Mouse (Mus musculus) heart, embryonic 14.5 days (tissue): Measurements from ENCODE around the gene Ank. TPM values are rescaled to one million over a fixed set of nuclear protein-coding genes. Genes with fewer than 3 reads are reported as not detected.

ENCODE experiments used
- ATAC-seq: fragments of 200-750 bp; cut with Nextera tagmentation; 2 replicates; pipeline ENCODE4 v1.8.0; 2017; ENCODE audit warnings: low read depth, moderate TSS enrichment; ENCODE audit not compliant: insufficient number of reproducible peaks, insufficient read depth, low FRiP score
- H3K27ac ChIP-seq, 2 experiments: fragments of 200-500 bp in 1 of 2; fragments of 300-500 bp in 1 of 2; sonication (generic) in 1 of 2; replicated peaks in 1 of 2; 2 replicates each; pipeline ENCODE4 v1.5.1; 2012 to 2014; ENCODE audit warnings: low read depth in 2 of 2, low read length in 2 of 2, control low read depth in 1 of 2, mild to moderate bottlenecking in 1 of 2, mixed read lengths in 1 of 2; ENCODE audit not compliant: control insufficient read depth in 1 of 2, insufficient read depth in 1 of 2
- H3K27me3 ChIP-seq: fragments of 300-500 bp; sonication (generic); 2 replicates; pipeline ENCODE4 v1.6.1; 2014; ENCODE audit warnings: mild to moderate bottlenecking, low read length, control low read depth; ENCODE audit not compliant: control insufficient read depth, insufficient read depth
- H3K36me3 ChIP-seq: fragments of 300-500 bp; sonication (generic); 2 replicates; pipeline ENCODE4 v1.6.1; 2014; ENCODE audit warnings: mild to moderate bottlenecking, control low read depth, low read length, mixed read lengths; ENCODE audit not compliant: control insufficient read depth, insufficient read depth
- H3K4me1 ChIP-seq, 2 experiments: fragments of 200-500 bp in 1 of 2; fragments of 300-500 bp in 1 of 2; sonication (generic) in 1 of 2; 2 replicates each; pipeline ENCODE4 v1.6.1; 2012 to 2014; ENCODE audit warnings: low read length in 2 of 2, control low read depth in 1 of 2, mixed read lengths in 1 of 2; ENCODE audit not compliant: control insufficient read depth in 2 of 2, insufficient read depth in 2 of 2
- H3K4me2 ChIP-seq: fragments of 300-500 bp; sonication (generic); 2 replicates; pipeline ENCODE4 v1.6.1; 2014; ENCODE audit warnings: mild to moderate bottlenecking, low read length
- H3K4me3 ChIP-seq, 2 experiments: fragments of 200-500 bp in 1 of 2; fragments of 300-500 bp in 1 of 2; sonication (generic) in 1 of 2; 2 replicates each; pipeline ENCODE4 v1.5.1; 2012 to 2014; ENCODE audit warnings: low read length in 2 of 2, mild to moderate bottlenecking in 2 of 2, control low read depth in 1 of 2, low read depth in 1 of 2, moderate library complexity in 1 of 2; ENCODE audit not compliant: control insufficient read depth in 1 of 2, insufficient read depth in 1 of 2
- H3K9ac ChIP-seq: fragments of 300-500 bp; sonication (generic); 2 replicates; pipeline ENCODE4 v1.6.1; 2014; ENCODE audit warnings: mild to moderate bottlenecking, low read length
- H3K9me3 ChIP-seq: fragments of 300-500 bp; sonication (generic); 2 replicates; pipeline ENCODE4 v1.6.1; 2016; ENCODE audit warnings: low read length, control low read depth; ENCODE audit not compliant: control insufficient read depth
- WGBS: fragments of 180-500 bp; shearing (Covaris S2); extraction: QIAGEN DNeasy Blood & Tissue Kit; methylation state at CpG from one replicate; pipeline ENCODE4 v1.1.7; 2014; 5-methylcytosine and 5-hydroxymethylcytosine counted together
- polyA plus RNA-seq: library from polyadenylated mRNA; unstranded; fragments of >200 nt; fragmentation: Nextera tagmentation; extraction: Ambion mirVana; gene quantifications from 2 replicates; pipeline ENCODE4 v1.2.1, GENCODE M21; 2014

Gene Ank
- polyA plus RNA-seq, 1 experiment from 2014 or later: 15.9 TPM

GRCm38 (mm10) chr15:27528896-27529295 lies 62.4 kb downstream of the Ank start:
- WGBS: 63% methylated on average over 4 of the region's 4 CpGs
- H3K27ac ChIP-seq: no peak overlapping the region
- ATAC-seq: no peak
- H3K9ac ChIP-seq: no peak overlapping the region
- no peaks in the 10 kb centered on the region for H3K36me3 ChIP-seq
- H3K9me3 ChIP-seq: no peaks in the 10 kb centered on the region
- peaks cover 0 to 18% of the 10 kb centered on the region in 2 experiments; a peak in 2 of 4 replicates for H3K4me1 ChIP-seq
- H3K4me3 ChIP-seq: no peak overlapping the region
- no peak overlapping the region for H3K4me2 ChIP-seq
- H3K27me3 ChIP-seq: no peaks in the 10 kb centered on the region

DNA sequence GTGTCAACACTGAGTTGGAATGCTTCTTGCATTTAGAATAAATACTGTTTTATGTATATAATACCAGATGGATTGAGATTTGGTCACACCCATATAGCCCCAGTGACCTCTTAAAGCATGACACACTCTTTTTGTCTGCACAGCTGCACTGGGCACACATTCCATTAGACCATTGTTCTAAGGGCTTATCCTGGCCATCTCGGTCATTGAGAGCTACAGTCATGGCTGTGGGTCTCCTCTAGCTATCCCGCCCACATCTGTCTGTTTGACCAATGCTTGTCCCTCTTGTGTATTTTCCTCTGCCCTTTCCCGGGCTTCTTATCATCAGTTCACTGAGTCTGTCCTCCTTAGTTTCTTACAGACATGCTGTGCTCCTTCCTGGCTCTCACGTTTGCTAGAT lies 63.5 kb downstream of the Ank start:
- 47% methylated on average over 4 of the region's 4 CpGs for WGBS

GRCm38 (mm10) chr15:27533036-27533435 lies 66.6 kb downstream of the Ank start:
- Histone ChIP-seq H3K4me1 (peaks cover 11 to 38% of the 10 kb centered on the region in 2 experiments), H3K9ac (no peak overlapping the region), H3K27ac (no peak overlapping the region), H3K27me3 (no peaks in the 10 kb centered on the region), H3K36me3 (no peaks in the 10 kb centered on the region), H3K4me3 (no peak overlapping the region), H3K4me2 (no peak overlapping the region), H3K9me3 (no peaks in the 10 kb centered on the region)
- no peak for ATAC-seq
- WGBS: 59% methylated on average over 3 of the region's 3 CpGs

More for the DNA sequence above, 63.5 kb downstream of the Ank start:
- no peaks in the 10 kb centered on the region for H3K9me3 ChIP-seq
- H3K4me3 ChIP-seq: no peak overlapping the region
- no peak overlapping the region for H3K27ac ChIP-seq
- H3K4me1 ChIP-seq: peaks cover 0 to 18% of the 10 kb centered on the region in 2 experiments; a peak in 2 of 4 replicates
- no peaks in the 10 kb centered on the region for H3K27me3 ChIP-seq
- no peaks in the 10 kb centered on the region for H3K36me3 ChIP-seq
- H3K9ac ChIP-seq: no peak overlapping the region
- no peak; the same call in 1 of the 2 replicates for ATAC-seq
- H3K4me2 ChIP-seq: no peak overlapping the region

GRCm38 (mm10) chr15:27535681-27536080 lies 69.2 kb downstream of the Ank start:
- 90% methylated on average over 4 of the region's 4 CpGs for WGBS
- H3K4me1 ChIP-seq: peaks cover 32 to 49% of the 10 kb centered on the region in 2 experiments
- H3K27ac ChIP-seq: no peak overlapping the region
- no peaks in the 10 kb centered on the region for H3K36me3 ChIP-seq
- H3K27me3 ChIP-seq: no peaks in the 10 kb centered on the region
- H3K4me2 ChIP-seq: no peak overlapping the region
- no peak overlapping the region for H3K4me3 ChIP-seq
- H3K9me3 ChIP-seq: no peaks in the 10 kb centered on the region
- H3K9ac ChIP-seq: no peak overlapping the region
- no peak for ATAC-seq

DNA sequence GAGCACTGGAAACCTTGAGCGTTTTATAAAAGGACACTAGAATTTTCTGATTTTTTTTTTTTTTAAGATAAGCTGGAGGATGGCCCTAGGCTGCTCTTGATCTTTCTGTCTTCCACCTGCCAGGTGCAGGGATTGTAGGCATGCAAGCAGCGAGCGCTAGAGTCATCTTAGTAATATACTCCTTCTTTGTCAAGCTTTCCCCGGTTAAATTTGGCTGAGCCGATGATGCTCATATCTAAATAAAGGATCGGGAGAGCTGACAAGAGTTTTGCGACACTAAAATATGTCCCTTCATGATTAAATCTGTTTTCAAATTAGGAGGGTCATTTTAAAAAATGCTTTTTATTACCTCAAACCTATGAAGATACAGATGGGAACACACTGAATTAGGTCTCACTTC lies 69.7 kb downstream of the Ank start:
- H3K4me1 ChIP-seq: peaks cover 33 to 53% of the 10 kb centered on the region in 2 experiments

GRCm38 (mm10) chr15:27536771-27537170 lies 70.3 kb downstream of the Ank start:
- H3K27me3 ChIP-seq: no peaks in the 10 kb centered on the region
- H3K27ac ChIP-seq: peak overlapping the region; percentile 89 to 92
- ATAC-seq: no peak
- H3K4me3 ChIP-seq: no peak overlapping the region
- WGBS: 32% methylated on average over 5 of the region's 5 CpGs
- H3K36me3 ChIP-seq: no peaks in the 10 kb centered on the region
- peaks cover 35 to 54% of the 10 kb centered on the region in 2 experiments for H3K4me1 ChIP-seq
- H3K9ac ChIP-seq: peak overlapping the region; percentile 31
- peak overlapping the region; percentile 39; the same call in 1 of the 2 replicates for H3K4me2 ChIP-seq
- H3K9me3 ChIP-seq: no peaks in the 10 kb centered on the region

More for the DNA sequence above, 69.7 kb downstream of the Ank start:
- Histone ChIP-seq H3K36me3 (no peaks in the 10 kb centered on the region), H3K9me3 (no peaks in the 10 kb centered on the region), H3K4me3 (no peak overlapping the region), H3K4me2 (no peak overlapping the region), H3K9ac (no peak overlapping the region), H3K27me3 (no peaks in the 10 kb centered on the region), H3K27ac (peak overlapping the region in 1 of 2 experiments; percentile 92; a peak in 2 of 4 replicates)
- ATAC-seq: no peak
- WGBS: 91% methylated on average over 7 of the region's 7 CpGs

GRCm38 (mm10) chr15:27537519-27538223 lies 71.2 kb downstream of the Ank start:
- Histone ChIP-seq H3K27me3 (no peaks in the 10 kb centered on the region), H3K4me2 (peak overlapping the region; percentile 39), H3K4me3 (no peak overlapping the region), H3K36me3 (no peaks in the 10 kb centered on the region), H3K9ac (peak overlapping the region; percentile 31), H3K9me3 (no peaks in the 10 kb centered on the region), H3K4me1 (peaks cover 35 to 54% of the 10 kb centered on the region in 2 experiments), H3K27ac (peak overlapping the region; percentile 89 to 92)
- WGBS: 22% methylated on average over 4 of the region's 4 CpGs
- ATAC-seq: peak; percentile 71
